Mouse (Mus musculus) heart, adult 11 months (tissue): ENCODE results near the gene Dok4.
A peak's percentile ranks its signal among the peaks of the same experiment; 100 is the strongest.

Experiments
- DNase-seq: peaks from one replicate; pipeline ENCODE4 v3.0.0; 2022

Gene Dok4

DNA sequence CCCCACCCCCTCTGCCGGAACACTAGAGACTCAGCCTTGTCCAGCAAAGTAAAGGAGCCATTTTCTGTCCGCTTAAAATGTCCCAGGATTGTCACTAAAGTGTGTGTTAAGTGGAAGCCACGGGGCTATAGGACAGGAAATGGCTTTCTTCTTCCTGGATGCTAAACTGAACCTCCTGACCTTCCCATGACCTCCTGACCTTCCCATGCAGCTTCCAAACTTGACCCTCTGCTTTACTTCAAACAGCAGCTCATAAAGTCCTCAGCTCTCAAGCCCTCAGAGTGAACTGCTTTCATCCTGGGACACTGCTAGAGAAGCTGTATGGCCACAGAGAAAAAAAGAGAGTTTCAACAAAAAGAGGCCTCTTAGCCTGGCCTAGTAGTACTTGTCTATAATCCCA, 690 bp upstream of the Dok4 start:
- no peak for DNase-seq

DNA sequence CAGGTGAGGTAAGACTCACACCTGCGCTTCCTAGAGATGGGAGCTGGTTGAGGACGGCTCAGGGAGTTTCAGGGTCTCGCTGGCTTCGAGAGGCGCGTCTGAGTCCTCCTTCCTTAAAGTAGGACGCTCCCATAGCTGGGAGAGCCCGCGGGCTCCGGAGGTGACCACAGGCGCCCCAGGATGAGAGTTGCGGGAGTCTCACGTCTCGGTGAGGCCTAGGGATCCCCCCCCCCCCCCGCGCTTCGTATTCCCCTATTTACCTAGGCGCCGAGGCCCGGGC, 319 bp downstream of the Dok4 start:
- no peak for DNase-seq

DNA sequence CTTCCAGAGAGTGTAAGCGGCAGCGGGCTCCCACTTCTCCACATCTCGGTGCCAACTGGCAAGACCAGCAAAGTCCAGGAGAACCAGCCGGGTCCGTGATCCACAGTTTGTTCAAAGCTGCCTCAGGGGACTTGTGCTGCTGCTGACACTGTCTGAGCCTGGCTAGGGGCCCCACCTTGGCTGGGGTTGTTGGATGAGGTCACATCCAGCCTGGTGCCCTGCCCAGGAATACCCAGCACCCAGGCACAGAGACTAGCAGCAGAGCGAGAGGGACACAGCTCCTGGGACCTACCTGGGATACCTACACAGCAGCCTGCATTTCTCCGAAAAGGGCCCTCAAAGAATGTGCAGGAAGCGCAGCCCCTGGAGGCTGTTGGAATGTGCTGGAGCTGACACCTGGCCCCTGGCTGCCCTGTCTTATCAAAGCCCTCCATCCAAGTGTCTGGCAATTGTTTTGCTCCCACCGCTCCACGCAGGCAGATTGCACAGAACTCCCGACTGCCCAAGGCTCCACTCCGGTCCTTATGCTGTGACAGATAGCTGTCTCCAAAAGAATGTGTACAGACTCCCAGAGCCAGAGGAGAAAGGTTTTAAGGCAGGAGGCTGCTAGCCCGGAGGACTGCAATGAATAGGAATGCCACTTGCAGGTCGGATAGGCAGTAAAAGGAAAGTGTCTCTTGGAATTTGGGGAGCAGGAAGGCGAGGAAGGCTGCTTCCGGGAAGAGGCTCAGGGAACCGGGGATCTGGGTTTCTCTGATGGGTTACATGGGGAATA, 847 bp downstream of the Dok4 start:
- DNase-seq = peak; percentile 95

DNA sequence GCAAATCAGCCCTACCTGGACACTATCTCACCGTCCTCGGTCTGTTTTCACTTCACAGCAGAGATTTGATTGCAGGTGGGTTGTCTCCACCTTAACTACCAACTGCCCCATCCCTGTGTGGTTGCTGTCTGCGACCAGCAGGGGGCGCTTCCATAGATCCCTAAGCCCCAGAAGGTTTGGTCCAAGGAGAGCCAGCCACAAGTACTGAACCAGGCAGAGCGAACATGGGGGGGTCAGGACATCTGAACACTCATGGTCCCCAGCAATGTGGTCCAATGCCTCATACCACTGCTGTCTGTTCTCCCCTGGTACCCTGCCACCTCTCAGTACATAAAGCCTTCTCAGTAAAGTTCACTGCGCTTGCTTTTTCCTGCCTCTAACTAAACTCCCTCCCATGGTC, 1.8 kb downstream of the Dok4 start:
- DNase-seq = peak; percentile 97

DNA sequence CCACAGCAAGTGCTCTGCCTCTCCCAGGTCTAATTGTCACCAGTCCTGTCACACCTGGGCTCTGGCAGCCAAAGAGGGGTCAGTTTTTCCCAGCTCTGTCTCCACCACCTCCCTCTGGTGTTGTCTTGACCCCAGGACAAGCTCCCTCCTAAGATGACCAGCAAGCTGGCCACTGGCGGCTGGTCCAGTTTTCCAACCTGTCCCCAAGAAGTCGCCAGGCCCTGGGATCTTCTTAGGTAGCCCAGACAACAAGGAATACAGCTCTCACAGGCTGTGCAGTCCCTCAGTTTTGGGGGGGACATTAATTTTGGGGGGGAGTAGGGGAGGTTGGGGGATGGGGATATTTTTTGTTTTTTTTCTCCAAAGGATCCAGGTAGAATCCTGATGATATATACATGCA, 3.6 kb downstream of the Dok4 start:
- DNase-seq = peak; percentile 91

DNA sequence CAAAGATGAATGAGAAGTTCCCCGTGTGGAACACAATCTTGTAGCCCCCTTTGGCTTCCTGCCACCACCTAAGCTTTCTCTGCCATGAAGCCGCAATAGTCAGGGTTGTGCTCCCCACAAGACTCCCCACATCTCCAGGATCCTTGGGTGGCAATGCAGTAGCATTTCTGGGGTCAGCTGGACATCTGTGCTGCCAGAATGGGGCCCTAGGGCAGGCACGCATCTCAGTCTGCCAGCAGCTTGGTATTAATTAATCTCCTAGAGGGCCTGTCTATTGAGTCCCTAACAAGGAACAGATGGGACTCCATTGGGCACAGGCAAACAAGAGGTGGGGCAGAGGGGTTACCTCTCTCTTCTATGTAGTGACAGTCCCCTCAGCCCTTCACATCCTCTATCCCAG, 4.0 kb downstream of the Dok4 start:
- no peak for DNase-seq

DNA sequence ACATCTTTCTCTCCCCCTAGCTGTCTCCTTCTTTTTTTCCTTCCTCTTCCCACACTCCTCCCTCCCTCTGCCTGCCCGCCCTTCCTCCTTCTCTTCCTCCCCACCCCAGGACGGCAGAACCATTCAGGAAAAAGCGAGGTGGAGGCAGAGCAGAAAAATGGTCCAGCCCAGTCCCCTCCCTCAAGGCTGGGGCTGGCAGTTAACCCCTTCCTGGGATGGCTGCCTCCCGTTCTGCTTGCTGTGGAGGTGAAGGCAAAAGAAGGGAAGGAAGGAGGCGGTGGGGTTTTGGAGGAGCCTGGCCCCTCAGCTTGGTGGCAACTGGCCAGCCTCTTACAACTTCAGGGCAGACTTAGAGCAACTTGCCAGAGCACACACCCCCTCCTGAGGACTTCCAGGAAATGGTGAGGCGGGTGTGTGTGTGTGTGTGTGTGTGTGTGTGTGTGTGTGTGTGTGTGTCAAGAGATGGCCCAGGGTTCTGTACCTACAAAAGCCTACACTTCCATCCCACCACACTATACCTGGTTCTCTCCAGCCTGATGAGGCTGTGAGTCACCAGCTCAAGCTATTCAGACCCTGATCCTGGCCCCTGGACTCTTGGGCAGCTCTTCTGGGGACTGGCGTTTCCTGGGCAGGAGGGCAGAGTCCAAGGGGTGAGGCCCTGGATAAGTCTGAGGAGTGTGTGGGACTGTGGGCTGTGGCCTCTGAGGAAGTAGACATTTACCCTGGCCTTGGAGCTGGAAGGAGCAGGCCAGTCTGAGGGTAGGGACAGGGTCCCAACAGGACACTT, 4.8 kb downstream of the Dok4 start:
- DNase-seq = peak; percentile 99

DNA sequence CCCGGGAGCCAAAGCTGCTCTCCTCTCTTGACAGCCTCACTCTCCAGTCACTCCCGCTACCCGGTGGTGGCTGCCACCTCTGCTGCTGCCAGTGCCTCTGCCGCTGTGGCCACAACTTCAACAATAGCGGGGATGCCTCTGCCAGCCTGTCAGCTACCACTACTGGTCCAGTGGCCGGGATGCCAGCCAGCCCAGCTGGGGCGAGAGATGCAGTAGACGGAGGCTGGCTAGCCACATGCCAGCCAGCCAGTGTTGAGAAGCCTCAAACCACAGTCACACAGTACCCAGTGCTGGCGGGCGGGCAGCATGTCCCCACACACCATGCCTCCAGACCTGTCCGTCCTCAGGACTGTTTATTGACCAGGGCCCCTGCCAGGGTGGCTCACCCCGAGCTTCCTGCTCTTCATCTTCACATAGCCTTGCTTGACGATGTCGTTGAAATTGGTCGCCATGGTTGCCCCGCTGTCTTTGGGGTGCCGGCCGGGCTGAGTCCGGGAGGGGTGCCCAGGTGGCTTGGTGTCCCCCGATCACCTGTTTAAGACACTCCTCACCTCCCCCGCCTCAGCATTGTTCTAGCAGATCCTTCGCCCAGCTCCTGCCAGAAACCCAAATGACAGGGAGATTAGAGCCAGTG, 5.5 kb downstream of the Dok4 start:
- no peak for DNase-seq

DNA sequence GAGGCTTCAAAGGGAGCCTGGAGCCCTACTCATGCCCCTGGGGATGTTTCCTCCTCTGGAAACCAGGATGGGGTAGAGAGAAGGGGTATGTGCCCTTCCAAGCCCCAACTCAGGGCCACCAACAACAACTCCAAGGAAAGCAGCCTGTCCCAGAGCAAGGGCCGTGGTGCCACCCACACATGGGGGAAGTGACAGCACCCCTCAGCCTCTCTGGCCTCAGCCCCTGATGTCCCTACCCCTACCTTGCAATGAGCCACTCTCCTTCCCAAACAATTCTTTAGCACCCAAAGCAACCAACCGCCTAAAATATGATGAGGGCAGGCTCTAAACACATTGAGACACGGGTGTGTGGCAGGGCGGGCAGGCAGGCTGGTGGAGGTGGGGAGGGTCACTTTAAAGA, 6.1 kb downstream of the Dok4 start:
- DNase-seq = peak; percentile 91

DNA sequence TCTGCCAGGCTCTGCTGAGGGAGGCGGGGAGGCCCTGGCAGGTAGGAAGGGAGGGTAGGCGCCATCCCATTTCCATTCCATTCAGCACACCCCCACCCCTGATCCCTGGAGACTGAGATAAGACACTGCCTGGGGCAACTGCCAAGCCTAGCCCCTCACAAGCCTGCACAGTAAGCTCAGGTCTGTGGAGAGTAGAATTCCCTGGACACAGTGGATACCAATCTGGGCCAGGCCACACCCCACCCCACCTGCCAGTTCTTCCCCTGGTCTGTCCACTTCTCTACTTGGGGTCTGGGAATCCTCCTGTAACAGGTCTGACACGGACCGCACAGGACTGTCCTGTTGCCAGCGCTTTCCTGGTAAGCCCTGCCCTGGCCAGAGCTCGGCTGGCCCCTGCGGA, 7.0 kb downstream of the Dok4 start:
- DNase-seq = peak; percentile 95

DNA sequence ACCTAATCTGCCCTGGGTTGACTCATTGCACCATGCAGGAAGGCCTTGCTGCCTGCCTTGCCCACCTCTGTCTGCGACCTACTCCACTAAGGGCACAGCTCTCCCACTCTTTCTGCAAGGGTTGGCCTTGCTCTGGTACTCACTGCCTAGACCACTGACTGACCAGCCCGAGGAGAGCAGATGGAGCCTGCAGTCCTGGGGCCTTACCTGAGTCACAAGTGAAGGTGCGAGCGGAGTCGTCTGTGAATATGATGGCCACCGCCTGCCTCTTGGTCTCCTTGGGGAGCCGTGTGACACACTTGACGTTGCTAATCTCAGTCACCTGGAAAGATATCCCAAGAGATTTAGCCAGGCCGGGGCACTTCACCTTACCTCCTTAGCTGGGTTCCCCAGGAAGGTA, 9.2 kb downstream of the Dok4 start:
- peak; percentile 90 for DNase-seq

DNA sequence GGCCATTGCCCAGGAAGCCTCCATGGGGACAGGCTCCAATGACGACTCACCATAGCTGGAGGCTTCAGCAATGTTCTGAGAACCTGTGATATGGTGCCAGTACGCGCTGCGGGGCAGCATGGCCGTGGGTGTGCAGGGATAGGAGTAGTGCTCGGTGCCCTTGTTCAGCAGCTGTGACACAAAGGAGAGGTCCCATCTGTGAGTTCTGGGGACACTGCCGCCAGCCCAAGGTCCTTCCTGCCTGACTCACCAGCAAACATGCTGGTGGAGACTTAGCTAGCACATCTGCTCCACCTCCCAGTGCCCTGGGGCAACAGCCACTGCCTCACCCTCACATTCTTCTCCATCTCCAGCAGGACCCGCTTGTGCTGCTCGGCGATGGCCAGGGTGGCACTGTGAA, 10.8 kb downstream of the Dok4 start:
- DNase-seq = peak; percentile 89

DNA sequence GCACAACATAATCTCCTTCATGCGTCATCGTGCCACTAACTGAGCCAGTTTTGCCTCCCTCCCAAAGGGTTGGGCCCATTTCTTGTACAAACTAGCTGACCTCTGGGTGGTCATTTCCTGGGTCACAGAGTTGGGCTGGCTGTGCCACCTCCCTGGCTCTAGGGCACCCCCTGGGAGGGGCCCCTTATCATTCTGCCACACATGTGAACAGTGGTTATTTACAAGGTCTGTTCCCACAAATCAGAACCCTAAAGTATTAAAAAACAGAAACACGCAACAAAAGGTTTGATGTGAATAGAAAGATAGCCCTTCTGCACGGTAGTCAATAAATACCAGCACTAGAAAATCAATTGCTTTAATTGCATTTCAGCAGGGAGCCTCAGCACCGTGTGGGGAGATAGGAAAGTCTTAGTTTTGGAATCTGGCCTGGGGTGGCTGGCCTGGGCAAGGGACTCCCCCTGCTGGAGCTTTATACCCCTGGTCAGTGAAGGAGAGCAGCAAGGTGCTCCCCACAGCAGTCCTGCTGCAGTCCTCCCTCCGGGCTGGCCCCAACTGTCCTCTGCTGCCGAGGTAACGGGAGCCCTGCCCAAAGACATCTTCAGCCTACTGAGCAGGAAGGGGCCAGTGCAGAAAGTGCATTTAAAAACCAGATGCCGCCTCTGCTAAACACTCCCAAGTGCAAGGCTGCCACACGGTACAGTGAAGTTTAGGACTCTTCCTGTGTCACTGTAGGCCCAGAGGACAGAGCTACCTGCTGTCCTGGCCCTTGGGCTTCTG, 12.0 kb downstream of the Dok4 start:
- peak; percentile 93 for DNase-seq

DNA sequence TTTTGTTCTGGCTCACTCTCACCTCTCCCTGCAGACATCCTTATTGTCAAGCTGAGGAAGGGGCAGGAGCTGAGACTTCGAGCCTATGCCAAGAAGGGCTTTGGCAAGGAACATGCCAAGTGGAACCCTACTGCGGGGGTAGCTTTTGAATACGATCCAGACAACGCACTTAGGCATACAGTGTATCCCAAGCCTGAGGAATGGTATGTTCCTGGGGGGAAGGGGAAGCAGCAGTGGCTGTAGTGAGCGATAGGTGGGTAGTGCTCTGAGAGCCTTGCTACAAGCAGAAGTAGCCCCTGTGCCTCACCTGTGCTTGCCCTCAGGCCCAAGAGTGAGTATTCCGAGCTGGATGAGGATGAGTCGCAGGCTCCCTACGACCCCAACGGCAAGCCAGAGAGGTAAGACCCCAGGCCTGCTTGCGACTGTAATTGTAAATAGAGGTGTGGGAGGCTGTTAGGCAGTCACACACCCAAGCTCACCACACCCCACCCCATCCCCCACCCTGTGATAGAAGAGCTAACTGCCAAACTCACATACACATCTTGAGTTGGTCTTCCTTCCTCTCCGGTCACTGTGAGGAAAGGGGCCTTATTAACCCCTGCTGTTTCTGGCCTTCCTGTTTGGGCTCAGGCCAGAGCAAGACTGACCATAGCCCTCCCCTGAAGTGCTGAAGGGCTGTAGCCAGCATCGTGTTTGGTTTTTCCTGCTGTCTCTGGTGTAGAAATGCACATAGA, 13.5 kb downstream of the Dok4 start:
- peak; percentile 92 for DNase-seq

DNA sequence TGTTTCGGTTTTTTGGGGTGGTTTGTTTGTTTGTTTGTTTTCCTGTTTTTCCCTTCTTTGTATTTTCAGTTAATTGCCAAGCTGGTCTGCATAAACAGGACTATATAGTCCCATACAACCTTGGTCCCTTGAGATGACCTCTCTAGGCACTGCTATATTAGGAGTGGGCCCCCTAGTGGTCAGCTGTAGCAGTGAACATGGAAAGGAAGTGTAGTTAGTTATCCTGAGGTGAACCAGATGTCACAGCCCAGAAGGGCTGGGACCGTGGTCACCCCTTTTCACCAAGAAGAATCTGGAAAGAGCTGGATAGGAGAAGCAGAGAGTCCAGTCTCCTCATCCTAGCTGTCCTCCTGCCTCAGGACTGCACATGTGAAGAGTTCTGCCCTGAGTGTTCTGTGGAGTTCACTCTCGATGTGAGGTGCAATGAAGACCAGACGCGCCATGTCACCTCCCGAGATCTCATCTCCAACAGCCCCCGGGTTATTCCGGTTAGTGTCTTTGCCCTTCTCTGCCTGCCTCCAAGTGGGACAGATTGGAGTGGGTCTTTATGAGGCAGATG, 14.7 kb downstream of the Dok4 start:
- peak; percentile 92 for DNase-seq

DNA sequence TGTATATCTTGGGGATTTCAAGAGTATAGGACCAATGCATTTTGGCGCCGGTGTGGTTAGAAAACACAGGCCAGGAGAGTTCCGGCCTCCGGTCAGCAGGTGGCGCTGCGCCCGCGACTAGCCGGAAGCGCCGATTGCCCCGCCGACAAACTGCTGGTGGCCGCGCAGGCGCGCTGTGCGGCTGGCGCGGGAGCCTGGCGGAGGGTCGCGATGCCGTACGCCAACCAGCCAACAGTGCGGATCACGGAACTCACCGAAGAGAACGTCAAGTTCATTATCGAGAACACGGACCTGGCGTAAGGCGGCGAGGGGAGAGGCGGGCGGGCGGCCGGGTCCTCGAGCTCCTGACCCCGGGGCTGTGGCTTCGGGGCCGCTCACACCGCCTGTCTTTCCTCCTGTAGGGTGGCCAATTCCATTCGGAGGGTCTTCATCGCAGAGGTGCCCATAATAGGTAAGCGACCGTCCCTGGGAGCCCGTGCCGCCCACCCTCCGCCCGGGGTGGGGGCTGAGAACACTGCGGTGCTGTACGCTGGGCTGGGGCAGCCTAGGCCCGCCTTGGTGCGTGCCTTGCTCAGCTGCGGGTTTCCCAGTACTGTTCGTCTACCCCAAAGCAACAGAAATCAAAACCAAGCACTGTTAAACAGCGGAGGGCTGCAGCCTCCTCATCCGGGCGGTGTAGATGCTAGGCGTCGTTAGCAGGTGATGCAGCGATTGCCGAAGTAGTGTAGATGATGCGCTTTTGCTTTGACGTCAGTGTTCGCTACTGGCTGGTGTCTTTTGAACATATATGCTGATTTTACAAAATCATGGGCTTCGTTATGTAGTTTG, 18.6 kb downstream of the Dok4 start, which contains the start of gene Polr2c:
Polr2c (plus strand) TSS at position 105 of the 828 bp plus-strand sequence.
- DNase-seq = peak; percentile 98

DNA sequence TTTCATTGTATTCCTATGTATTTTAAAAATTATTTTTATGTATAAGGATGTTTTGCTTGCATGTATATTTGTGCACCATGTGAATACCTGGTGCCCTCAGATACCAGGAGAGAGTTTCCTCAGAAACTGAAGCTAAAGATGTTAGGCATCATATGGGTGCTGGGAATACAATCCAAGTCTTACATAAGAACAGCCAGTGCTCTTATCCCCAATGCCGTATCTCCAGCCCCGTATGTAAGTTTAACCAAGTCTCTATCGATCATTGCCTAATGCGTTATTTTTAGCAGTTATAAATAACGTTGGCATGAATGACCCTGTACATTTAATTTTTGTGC, 19.2 kb downstream of the Dok4 start:
- DNase-seq = no peak

DNA sequence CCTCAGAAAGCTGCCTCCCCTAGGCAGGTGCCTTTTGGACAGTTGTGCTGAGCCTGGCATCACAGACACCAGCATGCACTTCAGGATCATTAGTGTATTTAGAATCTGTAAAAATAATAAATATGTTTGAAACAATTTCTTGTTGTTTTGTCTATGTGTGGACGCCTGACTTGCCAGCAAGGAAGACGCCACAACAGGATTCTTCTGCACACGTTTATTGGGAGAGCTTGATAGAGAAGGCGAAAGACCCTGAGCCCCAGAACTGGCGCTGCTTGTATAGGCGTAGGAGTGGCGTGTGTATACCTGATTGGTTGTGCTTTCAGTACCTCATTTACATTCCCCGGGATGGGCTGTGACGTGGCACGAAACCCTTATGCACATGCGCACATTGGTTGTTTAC, 21.4 kb downstream of the Dok4 start:
- DNase-seq = peak; percentile 91

DNA sequence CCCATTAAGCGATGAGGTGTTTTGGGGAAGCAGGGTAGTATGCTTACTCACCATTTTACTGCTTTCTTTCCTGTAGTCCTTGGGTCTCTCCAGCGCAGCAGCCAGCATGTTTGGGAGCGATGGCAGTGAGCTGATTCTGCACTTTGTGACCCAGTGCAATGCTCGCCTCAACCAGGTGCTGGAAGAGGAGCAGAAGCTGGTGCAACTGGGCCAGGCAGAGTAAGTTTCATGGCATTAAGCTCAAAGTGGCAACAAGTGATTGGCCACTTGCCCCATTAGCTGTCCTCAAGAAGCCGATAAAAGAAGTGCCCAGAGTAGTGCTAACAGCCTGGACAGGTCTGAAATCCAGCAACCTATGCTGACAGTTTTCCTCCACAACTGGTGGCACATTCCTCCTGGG, 26.1 kb downstream of the Dok4 start:
- peak; percentile 81 for DNase-seq

DNA sequence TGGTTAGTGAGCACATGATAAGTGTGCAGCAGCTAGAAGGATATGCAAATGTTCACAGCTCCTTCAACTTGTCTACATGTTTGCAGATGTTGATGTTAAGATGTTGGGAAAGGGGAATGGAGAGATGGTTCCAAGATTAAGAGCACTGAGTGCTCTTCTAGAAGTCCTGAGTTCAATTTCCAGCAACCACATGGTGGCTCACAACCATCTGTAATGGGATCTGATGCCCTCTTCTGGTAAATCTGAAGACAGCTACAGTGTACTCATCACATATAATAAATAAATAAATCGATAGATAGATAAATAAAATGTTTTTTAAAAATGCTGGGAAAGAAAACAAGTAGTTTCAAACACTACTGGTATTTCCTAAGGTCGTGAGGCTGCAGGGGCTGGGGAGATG, 34.9 kb downstream of the Dok4 start:
- DNase-seq = peak; percentile 52

DNA sequence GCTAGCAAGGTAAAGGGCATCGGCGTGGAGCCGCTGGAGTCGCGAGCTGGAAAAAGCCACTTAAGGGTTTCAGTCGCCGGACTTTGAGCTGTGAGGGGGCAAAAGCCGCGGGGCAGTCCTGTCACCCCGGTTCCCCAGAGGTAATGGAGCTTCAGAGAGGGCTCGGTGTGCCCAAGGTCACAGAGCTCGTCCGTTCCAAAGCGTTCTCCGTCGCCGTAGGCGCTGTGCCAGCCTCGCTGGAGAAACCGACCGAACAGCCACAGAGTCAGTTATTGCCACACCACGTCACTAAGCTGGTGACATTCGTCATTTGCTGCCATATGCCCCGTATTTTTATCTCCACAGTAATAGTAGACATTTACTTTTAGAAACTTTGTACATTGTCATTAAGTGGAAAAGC, 37.5 kb downstream of the Dok4 start:
- DNase-seq = peak; percentile 97
